Mouse (Mus musculus) liver, embryonic 14.5 days (tissue): ENCODE data around the gene Pdap1. TPM values are rescaled to one million over a fixed set of nuclear protein-coding genes. Genes with fewer than 3 reads are reported as not detected.
A peak's percentile ranks its signal among the peaks of the same experiment; 100 is the strongest.

Experiments used
- ATAC-seq: fragments of 200-750 bp; cut with Nextera tagmentation; 2 replicates; pipeline ENCODE4 v1.8.0; 2017; ENCODE audit warnings: moderate number of reproducible peaks, mild to moderate bottlenecking, moderate library complexity; ENCODE audit not compliant: insufficient read depth
- DNase-seq, 3 experiments: peaks; one replicate each; pipeline ENCODE4 v3.0.0-alpha.2; 2012 to 2013; ENCODE audit warnings: low read depth in 3 of 3, low spot score in 3 of 3
- H3K27ac ChIP-seq: fragments of 300-500 bp; sonication (generic); 2 replicates; pipeline ENCODE4 v1.5.1; 2014; ENCODE audit warnings: moderate library complexity, mild to moderate bottlenecking, control low read depth, inconsistent platforms
- H3K27me3 ChIP-seq: fragments of 300-500 bp; sonication (generic); 2 replicates; pipeline ENCODE4 v1.6.1; 2014; ENCODE audit warnings: mild to moderate bottlenecking, low read length, moderate library complexity; ENCODE audit not compliant: control insufficient read depth, insufficient read depth
- H3K36me3 ChIP-seq: fragments of 300-500 bp; sonication (generic); replicated peaks from 2 replicates; pipeline ENCODE4 v1.6.1; 2014; ENCODE audit warnings: low read depth; ENCODE audit not compliant: control insufficient read depth, insufficient read depth
- H3K4me1 ChIP-seq, 2 experiments: fragments of 200-500 bp in 1 of 2; fragments of 300-500 bp in 1 of 2; sonication (generic) in 1 of 2; replicated peaks; 2 replicates each; pipeline ENCODE4 v1.6.1; 2012 to 2014; ENCODE audit warnings: antibody characterized with exemption in 1 of 2, inconsistent platforms in 1 of 2, low read length in 1 of 2; ENCODE audit not compliant: control insufficient read depth in 2 of 2, insufficient read depth in 2 of 2
- H3K4me2 ChIP-seq: fragments of 300-500 bp; sonication (generic); 2 replicates; pipeline ENCODE4 v1.6.1; 2014; ENCODE audit warnings: low read depth, mild to moderate bottlenecking, control low read depth, moderate library complexity
- H3K4me3 ChIP-seq, 2 experiments: fragments of 200-500 bp in 1 of 2; fragments of 300-500 bp in 1 of 2; sonication (generic) in 1 of 2; 2 replicates each; pipeline ENCODE4 v1.5.1; 2012 to 2014; ENCODE audit warnings: low read depth in 2 of 2, low read length in 2 of 2, mild to moderate bottlenecking in 2 of 2, control low read depth in 1 of 2, inconsistent platforms in 1 of 2, moderate library complexity in 1 of 2; ENCODE audit not compliant: insufficient read depth in 1 of 2
- H3K9ac ChIP-seq: fragments of 300-500 bp; sonication (generic); replicated peaks from 2 replicates; pipeline ENCODE4 v1.6.1; 2014; ENCODE audit warnings: mild to moderate bottlenecking, control low read depth, moderate library complexity
- H3K9me3 ChIP-seq: fragments of 300-500 bp; sonication (generic); 2 replicates; pipeline ENCODE4 v1.6.1; 2016; ENCODE audit warnings: low read length, mixed read lengths; ENCODE audit not compliant: control insufficient read depth
- CTCF ChIP-seq: IDR thresholded peaks from 2 replicates; pipeline ENCODE4 v1.5.1; 2016; ENCODE audit warnings: antibody characterized with exemption, low read depth, control low read depth
- EP300 ChIP-seq: IDR thresholded peaks from 2 replicates; pipeline ENCODE4 v1.6.1; 2016; ENCODE audit warnings: antibody characterized with exemption, low read depth
- WGBS: fragments of 180-500 bp; shearing (Covaris S2); extraction: QIAGEN DNeasy Blood & Tissue Kit; methylation state at CpG from one replicate; pipeline ENCODE4 v1.1.7; 2014; ENCODE audit not compliant: insufficient replicate concordance; 5-methylcytosine and 5-hydroxymethylcytosine counted together
- polyA plus RNA-seq, 2 experiments: library from polyadenylated mRNA; depleted of rRNA in 1 of 2; stranded (reverse) in 1 of 2; unstranded in 1 of 2; fragments of >200 nt; fragmentation: Nextera tagmentation in 1 of 2; extraction: Ambion mirVana in 1 of 2; gene quantifications; 2 replicates each; pipeline versions ENCODE4 v1.2.1 to v1.2.3; 2012 to 2014

Pdap1 gene
- polyA plus RNA-seq, 2 experiments: 44.0 to 44.4 TPM

DNA sequence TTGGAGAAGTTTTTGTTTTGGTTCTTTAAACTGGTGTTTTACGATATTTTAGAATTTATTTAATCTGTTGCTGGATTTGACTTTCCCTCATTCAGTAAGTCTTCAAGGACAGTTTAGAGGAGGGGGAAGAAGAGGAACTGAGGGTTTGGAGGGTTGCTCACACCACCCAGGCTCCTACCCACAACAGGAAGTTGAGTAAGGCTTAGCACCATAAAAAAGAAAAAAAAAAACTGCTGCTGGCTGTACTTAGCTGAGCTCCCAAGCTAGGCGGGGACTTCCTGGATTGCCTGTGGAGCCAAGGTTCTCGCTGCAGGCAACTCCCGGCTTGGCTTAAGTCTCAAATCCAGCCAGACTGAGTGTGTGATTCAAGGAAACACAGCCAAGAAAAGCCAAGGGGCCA, 23.7 kb downstream of the Pdap1 start:
- H3K27me3 ChIP-seq: no peaks in the 10 kb centered on the region
- H3K36me3 ChIP-seq: no peaks in the 10 kb centered on the region
- H3K4me2 ChIP-seq: peak overlapping the region; percentile 71
- H3K27ac ChIP-seq: no peak overlapping the region
- 10% methylated on average over 4 of the region's 4 CpGs for WGBS
- H3K4me3 ChIP-seq: peak overlapping the region in 1 of 2 experiments; percentile 16; a peak in 1 of 4 replicates
- no peaks in the 10 kb centered on the region for H3K9me3 ChIP-seq
- H3K4me1 ChIP-seq: no peaks in the 10 kb centered on the region
- ATAC-seq (no peak), DNase-seq (no peak)
- H3K9ac ChIP-seq: no peak overlapping the region
- TF ChIP-seq EP300 (no peak), CTCF (no peak)

GRCm38 (mm10) chr5:145115736-145116135, 24.3 kb downstream of the Pdap1 start:
- H3K4me1 ChIP-seq: no peaks in the 10 kb centered on the region
- peak overlapping the region; percentile 71 for H3K4me2 ChIP-seq
- DNase-seq (no peak), ATAC-seq (no peak)
- TF ChIP-seq CTCF (no peak), EP300 (no peak)
- H3K9ac ChIP-seq: no peak overlapping the region
- no peak overlapping the region for H3K27ac ChIP-seq
- no peaks in the 10 kb centered on the region for H3K9me3 ChIP-seq
- H3K27me3 ChIP-seq: no peaks in the 10 kb centered on the region
- WGBS: 70% methylated on average over 5 of the region's 5 CpGs
- peak overlapping the region in 1 of 2 experiments; percentile 14; a peak in 1 of 4 replicates for H3K4me3 ChIP-seq
- no peaks in the 10 kb centered on the region for H3K36me3 ChIP-seq

GRCm38 (mm10) chr5:145114606-145115473, 25.2 kb downstream of the Pdap1 start:
- WGBS: 5% methylated on average over 40 of the region's 40 CpGs

GRCm38 (mm10) chr5:145114071-145114605, 25.9 kb downstream of the Pdap1 start, which contains the start of gene Arpc1b:
Gene Arpc1b, plus strand, starts transcription at chr5:145114215.
- H3K27ac ChIP-seq: no peak within 1 kb of the TSS
- no peaks in the 10 kb centered on the region for H3K36me3 ChIP-seq
- peak in 2 of 3 experiments; percentile 32 to 47 for DNase-seq
- no peaks in the 10 kb centered on the region for H3K27me3 ChIP-seq
- under 1% methylated on average over 52 of the region's 53 CpGs for WGBS
- no peaks in the 10 kb centered on the region for H3K4me1 ChIP-seq
- ATAC-seq: peak; percentile 66
- H3K4me2 ChIP-seq: peak within 1 kb of the TSS; percentile 71
- TF ChIP-seq CTCF (no peak), EP300 (no peak)
- H3K4me3 ChIP-seq: peak within 1 kb of the TSS; percentile 59 to 82
- peak within 1 kb of the TSS; percentile 57 for H3K9ac ChIP-seq
- no peaks in the 10 kb centered on the region for H3K9me3 ChIP-seq

More at GRCm38 (mm10) chr5:145114606-145115473, 25.2 kb downstream of the Pdap1 start:
- Histone ChIP-seq H3K27ac (no peak overlapping the region), H3K9me3 (no peaks in the 10 kb centered on the region), H3K27me3 (no peaks in the 10 kb centered on the region), H3K4me1 (no peaks in the 10 kb centered on the region), H3K36me3 (no peaks in the 10 kb centered on the region), H3K4me2 (peak overlapping the region; percentile 71), H3K9ac (peak overlapping the region; percentile 57), H3K4me3 (peak overlapping the region; percentile 59 to 82)
- DNase-seq (no peak), ATAC-seq (peak; percentile 38; the same call in 1 of the 2 replicates)
- TF ChIP-seq CTCF (no peak), EP300 (no peak)

- DNase-seq (no peak), ATAC-seq (no peak)
- no peaks in the 10 kb centered on the region for H3K9me3 ChIP-seq
- 36% methylated on average over 2 of the region's 2 CpGs for WGBS
- H3K27me3 ChIP-seq: no peaks in the 10 kb centered on the region
- peak overlapping the region; percentile 59 to 82; a peak in 2 of 4 replicates for H3K4me3 ChIP-seq
- H3K36me3 ChIP-seq: peaks cover 4% of the 10 kb centered on the region; the same call in 1 of the 2 replicates
- TF ChIP-seq EP300 (no peak), CTCF (no peak)
- H3K4me2 ChIP-seq: peak overlapping the region; percentile 71
- no peak overlapping the region for H3K27ac ChIP-seq
- H3K9ac ChIP-seq: no peak overlapping the region
- H3K4me1 ChIP-seq: no peaks in the 10 kb centered on the region
These were observed 26.6 kb downstream of the Pdap1 start for GRCm38 (mm10) chr5:145113416-145113815.
